Mouse (Mus musculus) CD4-positive, CD25-positive, alpha-beta regulatory T cell, adult 4 months (primary cell): ENCODE results near the gene Gm6760. TPM values are rescaled to one million over a fixed set of nuclear protein-coding genes. Genes with fewer than 3 reads are reported as not detected.

Source experiments
- ATAC-seq: one replicate; pipeline ENCODE4 v1.8.0; 2017
- polyA plus RNA-seq, 2 experiments: library from polyadenylated mRNA; unstranded; fragments of 100-300 nt; shearing (Covaris generic); gene quantifications; one replicate each; pipeline ENCODE4 v1.2.1; 2017

The Gm6760 gene
- polyA plus RNA-seq, result not detected

DNA sequence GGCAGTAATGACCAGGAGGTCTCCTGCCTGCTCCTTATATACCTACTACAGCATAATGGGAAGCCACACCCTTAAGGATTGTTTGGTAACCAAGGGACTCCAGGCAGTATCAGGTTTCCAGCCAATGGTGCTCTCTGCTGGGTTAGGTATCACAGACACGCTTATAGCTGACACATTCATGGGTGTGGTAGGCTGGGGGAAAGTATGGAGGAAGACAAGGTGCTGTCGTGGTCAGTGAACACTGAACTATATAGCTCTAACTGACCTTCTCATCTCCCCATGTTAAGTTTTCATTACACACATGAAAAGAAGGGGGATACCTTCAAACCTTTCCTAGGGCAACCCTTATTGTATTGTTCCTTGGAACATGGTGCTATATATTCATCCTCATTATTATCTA is at the start of gene Gm6760:
Gene Gm6760 (minus strand): TSS at position 101 of the 400 bp plus-strand sequence.
- no peak for ATAC-seq

DNA sequence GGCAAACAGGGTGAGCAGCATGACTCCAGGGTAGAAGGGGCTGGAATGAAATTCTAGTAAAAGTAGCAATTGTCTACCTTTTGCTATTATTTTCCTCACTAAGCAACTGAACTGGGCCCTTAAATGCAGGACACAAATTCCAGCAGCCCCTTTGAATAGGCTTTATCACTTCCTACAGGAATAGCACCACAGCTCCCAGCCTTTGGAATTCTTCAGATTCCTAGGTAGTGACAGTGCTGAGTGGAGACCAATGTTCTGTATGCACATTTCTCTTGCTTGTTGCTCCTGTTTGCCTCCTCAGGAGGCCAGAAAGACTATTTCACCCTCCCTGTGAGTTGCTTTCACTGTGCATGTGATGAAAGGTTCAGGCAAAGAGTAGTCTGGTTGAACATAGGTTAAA is 29.2 kb upstream of the Gm6760 start:
- no peak for ATAC-seq

DNA sequence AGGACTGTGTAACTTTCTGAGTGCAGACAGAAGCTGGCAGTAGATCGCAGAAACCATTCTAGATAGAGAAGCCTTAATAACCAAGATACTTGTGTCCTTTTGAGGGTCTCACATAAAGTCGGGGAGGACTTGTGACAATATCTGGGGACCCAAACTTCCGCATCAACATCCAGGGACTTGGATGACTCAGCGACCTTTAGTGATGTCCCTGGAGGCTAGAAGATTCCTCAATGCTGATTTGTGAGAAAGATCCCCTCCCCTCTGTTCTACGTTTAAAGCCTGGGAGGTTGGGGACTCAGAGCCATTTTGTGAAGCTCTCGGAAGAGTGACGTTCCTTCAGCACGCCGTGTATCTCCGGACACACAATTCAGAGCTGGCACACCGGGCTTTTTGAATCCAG is 21.2 kb upstream of the Gm6760 start, which contains the start of gene 3830417A13Rik:
Gene 3830417A13Rik (plus strand): TSS at position 301 of the 400 bp plus-strand sequence.
- no peak for ATAC-seq

Other genes with a start within 250 kb of the Gm6760 start
- not detected for gene 3830417A13Rik, start 21.4 kb upstream of the Gm6760 start, polyA plus RNA-seq
- not detected for gene Slitrk4, start 124.8 kb upstream of the Gm6760 start, polyA plus RNA-seq